Mouse (Mus musculus): ENCODE results near the gene Tagap.
"Not testable (repeated sequence)": the region's sequence is repeated elsewhere in the genome, so short reads cannot be mapped to it uniquely, and the experiment has no call there.

The Tagap gene

DNA sequence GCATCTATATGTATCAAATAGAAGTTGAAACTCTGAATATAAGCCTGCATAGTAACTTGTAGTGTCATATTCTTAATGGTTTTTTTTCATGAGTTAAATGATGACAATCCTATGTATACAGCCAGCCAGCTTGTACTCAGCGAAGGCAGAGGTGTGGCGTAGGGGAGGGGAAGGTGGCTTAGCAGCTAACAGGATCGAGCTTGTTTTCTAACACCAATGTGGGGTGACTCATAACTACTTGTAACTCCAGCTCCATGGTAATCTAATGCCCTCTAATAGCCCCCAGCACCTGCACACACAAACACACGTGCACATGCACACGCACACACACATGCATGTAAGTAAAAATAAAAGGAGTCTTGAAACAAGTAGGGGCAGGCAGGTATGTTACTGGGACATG, 42.7 kb downstream of the Tagap start:
- CTCF ChIA-PET: not testable (repeated sequence)

DNA sequence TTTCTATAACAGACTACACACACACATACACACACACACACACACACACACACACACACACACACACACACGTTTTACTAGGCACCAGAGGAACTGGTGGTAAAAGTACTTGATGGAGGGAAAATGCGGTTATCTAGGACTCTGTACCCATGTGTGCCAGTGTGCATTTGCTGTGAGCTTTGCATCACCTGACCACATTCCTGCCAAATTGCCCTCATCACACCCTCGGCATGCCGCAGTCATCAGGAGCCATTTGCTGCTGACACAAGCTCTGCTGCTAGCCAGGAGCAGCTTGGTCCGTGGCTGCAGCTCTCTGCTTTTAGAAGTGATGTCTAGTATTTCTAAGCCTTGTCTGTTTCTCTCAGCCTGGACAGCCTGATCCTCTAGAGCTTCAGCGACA, 44.0 kb downstream of the Tagap start:
- CTCF ChIA-PET: not testable (repeated sequence)

DNA sequence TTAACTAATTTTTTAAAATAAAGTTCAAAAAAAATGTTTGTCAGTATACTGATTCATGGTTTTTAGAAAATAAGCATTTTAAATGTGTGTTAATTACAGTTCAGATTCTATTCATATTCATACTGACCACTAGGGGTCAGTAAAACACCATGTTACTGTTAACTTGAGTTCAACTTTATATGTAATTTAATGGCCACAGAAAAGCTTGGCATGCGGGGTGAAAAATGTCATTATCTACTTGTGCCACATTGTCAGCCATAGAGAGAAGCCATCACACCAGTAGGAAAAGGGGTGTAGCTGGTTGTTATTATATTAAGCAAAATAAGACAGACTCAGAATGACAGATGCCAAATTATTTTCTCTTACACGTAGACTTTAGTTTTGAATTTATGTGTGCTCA, 57.7 kb downstream of the Tagap start:
- CTCF ChIA-PET: not testable (repeated sequence)
